Mouse (Mus musculus) MEL (cell line): ENCODE data around the gene Epha5. TPM values are rescaled to one million over a fixed set of nuclear protein-coding genes. Genes with fewer than 3 reads are reported as not detected.

Source experiments
- DNase-seq: peaks from one replicate; pipeline ENCODE4 v3.0.0; 2011; ENCODE audit warnings: low read depth, low spot score
- H3K27ac ChIP-seq: 2 replicates; pipeline ENCODE4 v1.5.1; 2012; ENCODE audit warnings: low read depth, mild to moderate bottlenecking, control low read depth, low read length, moderate library complexity; ENCODE audit not compliant: control insufficient read depth
- H3K27me3 ChIP-seq, 2 experiments: fragments of 150-350 bp in 1 of 2; sonication (generic) in 1 of 2; 2 replicates each; pipeline ENCODE4 v1.6.1; 2012; ENCODE audit warnings: low read length in 2 of 2, mild to moderate bottlenecking in 2 of 2, improper control_type of control experiment in 1 of 2, moderate library complexity in 1 of 2; ENCODE audit not compliant: insufficient read depth in 2 of 2, control insufficient read depth in 1 of 2
- H3K36me3 ChIP-seq, 2 experiments: 2 replicates each; pipeline ENCODE4 v1.6.1; 2012 to 2014; ENCODE audit warnings: low read length in 2 of 2, improper control_type of control experiment in 1 of 2, inconsistent platforms in 1 of 2, mild to moderate bottlenecking in 1 of 2; ENCODE audit not compliant: insufficient read depth in 2 of 2, control insufficient read depth in 1 of 2
- H3K4me1 ChIP-seq, 2 experiments: fragments of 150-350 bp in 1 of 2; sonication (generic) in 1 of 2; 2 replicates each; pipeline ENCODE4 v1.6.1; 2012; ENCODE audit warnings: low read length in 2 of 2, improper control_type of control experiment in 1 of 2, mild to moderate bottlenecking in 1 of 2; ENCODE audit not compliant: insufficient read depth in 2 of 2, control insufficient read depth in 1 of 2
- H3K4me3 ChIP-seq, 2 experiments: fragments of 150-350 bp in 1 of 2; sonication (generic) in 1 of 2; 2 replicates each; pipeline ENCODE4 v1.5.1; 2012; ENCODE audit warnings: low read depth in 2 of 2, low read length in 2 of 2, mild to moderate bottlenecking in 2 of 2, moderate library complexity in 2 of 2, control low read depth in 1 of 2, improper control_type of control experiment in 1 of 2; ENCODE audit not compliant: control insufficient read depth in 1 of 2, insufficient read depth in 1 of 2
- H3K79me2 ChIP-seq: 2 replicates; pipeline ENCODE4 v1.6.1; 2012; ENCODE audit warnings: mild to moderate bottlenecking, low read length, moderate library complexity; ENCODE audit not compliant: control insufficient read depth, poor library complexity, insufficient read depth
- H3K9ac ChIP-seq: 2 replicates; pipeline ENCODE4 v1.6.1; 2012; ENCODE audit warnings: low read depth, mild to moderate bottlenecking, control low read depth, low read length, moderate library complexity; ENCODE audit not compliant: control insufficient read depth, poor library complexity, severe bottlenecking
- H3K9me3 ChIP-seq: fragments of 150-350 bp; sonication (generic); replicated peaks from 2 replicates; pipeline ENCODE4 v1.6.1; 2012; ENCODE audit warnings: mild to moderate bottlenecking, low read length, improper control_type of control experiment, moderate library complexity; ENCODE audit not compliant: insufficient read depth
- BHLHE40 ChIP-seq: IDR thresholded peaks from 2 replicates; pipeline ENCODE4 v1.6.1; 2012; ENCODE audit warnings: low read depth, mild to moderate bottlenecking, inconsistent platforms, low read length, improper control_type of control experiment, borderline replicate concordance
- EP300 ChIP-seq, 2 experiments: IDR thresholded peaks; 2 replicates each; pipeline ENCODE4 v1.6.1; 2011; ENCODE audit warnings: improper control_type of control experiment in 2 of 2, low read length in 2 of 2, low read depth in 1 of 2, mild to moderate bottlenecking in 1 of 2
- GATA1 ChIP-seq: IDR thresholded peaks from 2 replicates; pipeline ENCODE4 v1.6.1; 2011; ENCODE audit warnings: low read depth, low read length, improper control_type of control experiment
- HCFC1 ChIP-seq: IDR thresholded peaks from 2 replicates; pipeline ENCODE4 v1.6.1; 2012; ENCODE audit warnings: low read depth, mild to moderate bottlenecking, inconsistent platforms, low read length, improper control_type of control experiment, moderate library complexity
- JUND ChIP-seq: IDR thresholded peaks from 2 replicates; pipeline ENCODE4 v1.6.1; 2011; ENCODE audit warnings: low read depth, mild to moderate bottlenecking, improper control_type of control experiment, low read length
- MAFK ChIP-seq: IDR thresholded peaks from 2 replicates; pipeline ENCODE4 v1.6.1; 2011; ENCODE audit warnings: low read depth, mild to moderate bottlenecking, low read length, improper control_type of control experiment, borderline replicate concordance
- MAX ChIP-seq: IDR thresholded peaks from 2 replicates; pipeline ENCODE4 v1.6.1; 2011; ENCODE audit warnings: low read length, improper control_type of control experiment
- MAZ ChIP-seq: IDR thresholded peaks from 2 replicates; pipeline ENCODE4 v1.6.1; 2012; ENCODE audit warnings: low read depth, mild to moderate bottlenecking, inconsistent platforms, low read length, improper control_type of control experiment
- MEF2A ChIP-seq: IDR thresholded peaks from 2 replicates; pipeline ENCODE4 v1.6.1; 2014; ENCODE audit warnings: low read depth, mild to moderate bottlenecking, inconsistent platforms, low read length, improper control_type of control experiment; ENCODE audit not compliant: poor library complexity, insufficient replicate concordance, severe bottlenecking; ENCODE audit errors: extremely low read depth
- NRF1 ChIP-seq: IDR thresholded peaks from 2 replicates; pipeline ENCODE4 v1.6.1; 2014; ENCODE audit warnings: low read depth, mild to moderate bottlenecking, inconsistent platforms, low read length, improper control_type of control experiment, moderate library complexity; ENCODE audit not compliant: poor library complexity, insufficient read depth, severe bottlenecking
- POLR2A ChIP-seq, 2 experiments: IDR thresholded peaks; 2 replicates each; pipeline ENCODE4 v1.6.1; 2011 to 2012; ENCODE audit warnings: low read length in 2 of 2, mild to moderate bottlenecking in 2 of 2, control low read depth in 1 of 2, improper control_type of control experiment in 1 of 2, low read depth in 1 of 2, moderate library complexity in 1 of 2; ENCODE audit not compliant: control insufficient read depth in 1 of 2, insufficient read depth in 1 of 2, poor library complexity in 1 of 2
- POLR2AphosphoS2 ChIP-seq: IDR thresholded peaks from 2 replicates; pipeline ENCODE4 v1.6.1; 2011; ENCODE audit warnings: low read length, improper control_type of control experiment
- RAD21 ChIP-seq: IDR thresholded peaks from 2 replicates; pipeline ENCODE4 v1.6.1; 2011; ENCODE audit warnings: mild to moderate bottlenecking, low read depth, low read length, improper control_type of control experiment
- RCOR1 ChIP-seq: IDR thresholded peaks from 2 replicates; pipeline ENCODE4 v1.6.1; 2012; ENCODE audit warnings: low read depth, mild to moderate bottlenecking, inconsistent platforms, low read length, improper control_type of control experiment
- SIN3A ChIP-seq: IDR thresholded peaks from 2 replicates; pipeline ENCODE4 v1.6.1; 2012; ENCODE audit warnings: low read length, improper control_type of control experiment, inconsistent platforms
- SMC3 ChIP-seq: IDR thresholded peaks from 2 replicates; pipeline ENCODE4 v1.6.1; 2011; ENCODE audit warnings: low read depth, low read length, improper control_type of control experiment
- TAL1 ChIP-seq: IDR thresholded peaks from 2 replicates; pipeline ENCODE4 v1.6.1; 2012; ENCODE audit warnings: mild to moderate bottlenecking, inconsistent platforms, low read length, moderate library complexity, mixed read lengths
- TBP ChIP-seq: IDR thresholded peaks from 2 replicates; pipeline ENCODE4 v1.8.0; 2011; ENCODE audit warnings: low read depth, low read length, improper control_type of control experiment
- TCF12 ChIP-seq: IDR thresholded peaks from 2 replicates; pipeline ENCODE4 v1.6.1; 2014; ENCODE audit warnings: low read depth, mild to moderate bottlenecking, inconsistent platforms, low read length, improper control_type of control experiment, moderate library complexity
- UBTF ChIP-seq: IDR thresholded peaks from 2 replicates; pipeline ENCODE4 v1.6.1; 2012; ENCODE audit warnings: low read depth, mild to moderate bottlenecking, inconsistent platforms, low read length, improper control_type of control experiment, moderate library complexity, borderline replicate concordance; ENCODE audit not compliant: insufficient read depth
- USF2 ChIP-seq, 2 experiments: IDR thresholded peaks; 2 replicates each; pipeline ENCODE4 v1.6.1; 2011 to 2012; ENCODE audit warnings: improper control_type of control experiment in 2 of 2, low read length in 2 of 2, borderline replicate concordance in 1 of 2, inconsistent platforms in 1 of 2, low read depth in 1 of 2, mild to moderate bottlenecking in 1 of 2; ENCODE audit not compliant: insufficient read depth in 1 of 2
- ZNF384 ChIP-seq: IDR thresholded peaks from 2 replicates; pipeline ENCODE4 v1.6.1; 2012; ENCODE audit warnings: low read depth, mild to moderate bottlenecking, inconsistent platforms, low read length, improper control_type of control experiment
- polyA plus RNA-seq, 2 experiments: library from polyadenylated mRNA; stranded (reverse) in 1 of 2; unstranded in 1 of 2; fragments of >175 nt in 1 of 2; fragments of >200 nt in 1 of 2; gene quantifications; 2 replicates each; pipeline versions ENCODE4 v1.2.1 to v1.2.4; 2012; ENCODE audit warnings: low replicate concordance in 2 of 2, low read depth in 1 of 2; ENCODE audit not compliant: insufficient read length in 2 of 2, insufficient read depth in 1 of 2, missing spikeins in 1 of 2
- total RNA-seq: library from RNA; depleted of rRNA; stranded (reverse); fragments of 300-350 nt; gene quantifications from 2 replicates; pipeline ENCODE4 v1.2.3, GENCODE M21; 2012

Gene Epha5
- total and polyA plus RNA-seq, 3 experiments = not detected

DNA sequence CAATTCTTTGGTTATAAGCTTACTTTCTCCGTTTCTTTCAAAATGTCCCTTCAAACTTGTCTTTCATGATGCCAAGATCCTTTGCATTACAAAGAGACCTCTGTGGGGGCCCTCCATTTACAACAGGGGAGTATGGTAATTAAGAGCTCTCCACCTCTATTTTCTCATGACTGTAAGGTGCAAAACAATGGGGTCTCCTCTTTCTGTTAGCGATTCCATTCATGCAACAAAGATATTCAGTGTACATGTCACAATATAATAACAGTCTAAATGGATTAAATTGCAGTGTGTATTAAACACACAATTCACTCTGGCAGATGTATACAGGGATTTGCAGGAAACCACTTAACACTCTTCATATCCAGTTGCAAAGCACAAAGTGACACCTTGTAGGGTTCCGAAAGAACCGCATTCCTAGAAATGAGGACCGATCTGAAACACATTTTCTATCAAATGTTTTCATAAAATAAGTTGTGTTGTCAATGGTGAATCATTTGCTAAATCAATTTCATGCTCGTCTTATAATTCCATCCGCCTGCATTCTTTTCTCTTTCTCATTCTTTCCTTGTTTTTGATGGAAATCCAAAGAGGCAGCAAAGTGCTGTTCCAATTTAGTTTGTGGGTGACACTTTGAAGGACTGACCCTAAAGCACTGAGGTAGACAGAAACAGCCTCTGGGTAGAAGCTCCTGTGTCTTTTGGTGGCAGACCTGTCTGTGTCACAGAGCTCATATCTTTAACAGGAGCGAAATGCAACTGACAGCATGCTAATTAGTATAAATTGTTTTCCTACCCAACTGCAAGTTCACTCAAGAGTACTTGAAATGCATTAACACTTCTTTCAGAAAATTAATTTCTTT lies 118.1 kb downstream of the Epha5 start:
- Histone ChIP-seq H3K4me3 (no peak overlapping the region), H3K27ac (no peak overlapping the region), H3K36me3 (no peaks in the 10 kb centered on the region), H3K79me2 (no peaks in the 10 kb centered on the region), H3K27me3 (no peaks in the 10 kb centered on the region), H3K9me3 (no peaks in the 10 kb centered on the region), H3K4me1 (no peaks in the 10 kb centered on the region), H3K9ac (no peak overlapping the region)
- DNase-seq = no peak
- TF ChIP-seq RAD21 (no peak), UBTF (no peak), BHLHE40 (no peak), GATA1 (no peak), ZNF384 (no peak)

GRCm38 (mm10) chr5:84289429-84289977 lies 127.7 kb downstream of the Epha5 start:
- Histone ChIP-seq H3K4me3 (no peak overlapping the region), H3K27ac (no peak overlapping the region), H3K79me2 (no peaks in the 10 kb centered on the region), H3K36me3 (no peaks in the 10 kb centered on the region), H3K4me1 (no peaks in the 10 kb centered on the region), H3K27me3 (no peaks in the 10 kb centered on the region), H3K9ac (no peak overlapping the region), H3K9me3 (no peaks in the 10 kb centered on the region)
- TF ChIP-seq SMC3 = no peak
- no peak for TF ChIP-seq UBTF
- no peak for TF ChIP-seq HCFC1
- TF ChIP-seq BHLHE40 = no peak
- no peak for TF ChIP-seq NRF1
- TF ChIP-seq TBP = no peak
- no peak for TF ChIP-seq TAL1
- TF ChIP-seq TCF12 = no peak
- TF ChIP-seq POLR2AphosphoS2 = no peak
- TF ChIP-seq POLR2A (IDR thresholded peaks at IDR 0.05; ENCODE audit: control insufficient read depth in 1 of 2, insufficient read depth in 1 of 2, low read depth in 1 of 2, low read length in 2 of 2, poor library complexity in 1 of 2) = no peak
- no peak for TF ChIP-seq SIN3A
- TF ChIP-seq RCOR1 = no peak
- TF ChIP-seq USF2 (IDR thresholded peaks at IDR 0.05; ENCODE audit: borderline replicate concordance in 1 of 2, insufficient read depth in 1 of 2, low read depth in 1 of 2, low read length in 2 of 2) = no peak
- TF ChIP-seq JUND = no peak
- TF ChIP-seq EP300 (IDR thresholded peaks at IDR 0.05; ENCODE audit: low read depth in 1 of 2, low read length in 2 of 2) = no peak
- no peak for TF ChIP-seq MAX
- no peak for TF ChIP-seq RAD21
- no peak for TF ChIP-seq MAZ
- no peak for TF ChIP-seq MAFK
- TF ChIP-seq MEF2A = no peak
- no peak for DNase-seq
